Mouse (Mus musculus) cortical plate, adult 2 months (tissue): ENCODE measurements at regions not wholly inside any gene's neighbourhood (a gene's known extent, or its start where the extent isn't known, plus 50 kb on each side); places are given as distances from the start of the nearest gene placed in this dataset.
A peak's percentile ranks its signal among the peaks of the same experiment; 100 is the strongest.

ENCODE experiments used
- CTCF ChIP-seq: fragments of 200-500 bp; IDR thresholded peaks from 2 replicates; pipeline ENCODE4 v1.5.1; 2011; ENCODE audit warnings: mild to moderate bottlenecking, control low read depth, low read length; ENCODE audit not compliant: insufficient read depth; ENCODE audit errors: extremely low read depth
- POLR2A ChIP-seq: fragments of 200-500 bp; IDR thresholded peaks from 2 replicates; pipeline ENCODE4 v1.6.1; 2011; ENCODE audit warnings: mild to moderate bottlenecking, low read length, control low read depth; ENCODE audit not compliant: insufficient read depth; ENCODE audit errors: extremely low read depth

GRCm38 (mm10) chr16:50756696-50757095 is 165.7 kb upstream of the Ccdc54 start:
- TF ChIP-seq CTCF (peak; percentile 35; the same call in 1 of the 2 replicates), POLR2A (no peak)
